Mouse (Mus musculus) adipocyte (in vitro differentiated cells): Measurements from ENCODE around the gene Eef1akmt2.

ENCODE experiments used
- DNase-seq: peaks from one replicate; pipeline ENCODE4 v3.0.0-alpha.2; 2016; ENCODE audit warnings: low spot score

Gene Eef1akmt2

DNA sequence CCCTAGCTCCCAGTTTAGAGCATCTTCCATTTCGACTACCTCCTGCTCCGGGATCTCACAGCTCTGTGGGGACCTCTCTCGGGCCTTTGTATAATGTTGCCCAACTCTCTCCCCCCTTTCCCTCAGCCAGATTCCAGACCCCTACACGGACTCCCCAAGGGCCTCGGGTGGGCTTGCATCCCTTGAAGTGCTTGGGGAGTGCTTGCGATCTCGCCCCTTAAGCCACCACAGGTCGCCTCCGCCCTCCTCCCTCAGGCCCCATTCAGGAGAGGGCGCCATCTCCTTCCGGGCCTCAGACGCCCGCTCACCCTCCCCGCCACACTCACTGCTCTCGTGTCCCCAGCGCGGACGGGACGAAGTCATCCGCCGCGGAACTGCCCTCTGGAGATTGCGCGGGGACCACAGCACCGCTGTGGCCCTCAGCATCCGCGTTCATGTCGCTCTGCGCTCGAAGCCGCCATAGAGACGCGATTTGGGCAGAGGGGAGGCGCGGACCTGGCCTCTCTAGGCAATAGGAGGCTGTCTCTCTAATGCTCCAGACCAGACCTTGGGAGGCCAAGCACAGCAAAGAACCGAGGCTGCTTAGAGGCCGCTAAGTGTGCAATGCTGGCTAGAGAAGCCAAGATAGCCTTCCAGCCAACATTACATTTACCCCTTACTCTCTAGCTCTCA lies at the start of gene Eef1akmt2:
Gene Eef1akmt2, minus strand, starts transcription at position 501 of the 672 bp plus-strand sequence.
- DNase-seq: peak; percentile 78

DNA sequence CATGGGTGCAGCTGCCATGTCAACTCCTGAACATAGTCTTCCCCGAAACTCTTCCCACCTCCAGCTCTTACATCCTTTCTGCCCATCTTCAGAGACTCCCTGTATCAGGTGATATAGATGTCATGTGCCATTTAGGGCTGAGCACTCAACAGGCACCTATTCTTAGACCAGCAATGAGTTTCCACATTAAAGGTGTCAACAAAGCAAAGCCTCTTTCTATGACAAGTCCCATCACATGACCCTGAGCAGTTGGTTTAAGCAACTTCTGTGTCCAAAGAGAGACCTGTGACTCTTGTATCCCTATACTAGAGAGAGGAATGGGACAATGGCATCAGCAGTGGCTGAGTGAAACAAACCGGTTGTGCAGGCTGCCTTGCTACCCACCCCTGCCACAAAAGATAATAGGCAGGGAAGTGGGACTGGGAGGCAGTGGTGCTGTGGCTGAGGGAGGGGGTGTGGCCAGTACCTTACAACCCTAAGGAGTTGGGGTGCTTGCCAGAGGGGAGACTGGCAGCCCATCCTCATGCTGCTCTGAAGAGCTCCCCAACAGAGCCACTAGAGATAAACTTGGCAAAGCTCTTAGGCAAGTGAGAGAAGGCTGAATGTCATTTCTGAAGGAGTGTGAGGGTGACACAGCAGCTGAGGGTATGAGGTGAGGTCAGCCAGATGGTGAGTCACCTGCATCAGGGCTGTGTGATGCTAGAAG lies 48.5 kb upstream of the Eef1akmt2 start:
- DNase-seq: no peak

DNA sequence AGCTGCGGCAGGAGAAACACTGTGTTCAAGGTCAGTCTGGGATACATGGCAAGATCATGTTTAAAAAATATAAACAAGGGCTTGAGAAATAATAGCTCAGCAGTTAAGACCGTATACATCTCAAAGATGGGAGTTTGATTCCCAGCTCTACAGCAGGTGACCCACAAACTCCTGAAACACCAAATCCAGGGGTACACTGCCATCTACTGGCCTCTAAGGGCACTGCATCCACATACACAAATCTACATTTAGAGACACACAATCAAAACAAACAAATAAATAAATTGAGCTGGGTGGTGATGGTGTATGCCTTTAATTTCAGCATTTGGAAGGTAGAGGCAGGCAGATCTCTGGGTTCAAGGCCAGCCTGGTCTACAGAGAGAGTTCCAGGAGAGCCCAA lies 45.8 kb upstream of the Eef1akmt2 start:
- no peak for DNase-seq

DNA sequence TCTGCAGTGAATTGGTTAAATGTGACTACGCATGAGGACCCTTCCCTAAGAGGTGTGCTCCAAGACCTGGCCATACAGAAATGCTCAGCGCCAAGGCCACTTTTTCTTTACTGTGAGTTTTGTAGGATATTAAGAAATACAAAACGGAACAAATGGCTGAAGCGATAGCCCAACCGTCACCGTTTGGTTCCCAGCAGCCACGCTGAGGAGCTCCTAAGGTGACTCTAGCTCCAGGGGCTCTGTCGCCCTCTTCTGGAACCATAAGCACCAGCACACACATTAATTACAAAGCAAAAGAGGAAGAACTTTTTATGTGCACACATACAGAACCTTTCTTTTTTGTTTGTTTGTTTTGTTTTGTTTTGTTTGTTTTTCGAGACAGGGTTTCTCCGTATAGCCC lies 44.8 kb upstream of the Eef1akmt2 start:
- no peak for DNase-seq

DNA sequence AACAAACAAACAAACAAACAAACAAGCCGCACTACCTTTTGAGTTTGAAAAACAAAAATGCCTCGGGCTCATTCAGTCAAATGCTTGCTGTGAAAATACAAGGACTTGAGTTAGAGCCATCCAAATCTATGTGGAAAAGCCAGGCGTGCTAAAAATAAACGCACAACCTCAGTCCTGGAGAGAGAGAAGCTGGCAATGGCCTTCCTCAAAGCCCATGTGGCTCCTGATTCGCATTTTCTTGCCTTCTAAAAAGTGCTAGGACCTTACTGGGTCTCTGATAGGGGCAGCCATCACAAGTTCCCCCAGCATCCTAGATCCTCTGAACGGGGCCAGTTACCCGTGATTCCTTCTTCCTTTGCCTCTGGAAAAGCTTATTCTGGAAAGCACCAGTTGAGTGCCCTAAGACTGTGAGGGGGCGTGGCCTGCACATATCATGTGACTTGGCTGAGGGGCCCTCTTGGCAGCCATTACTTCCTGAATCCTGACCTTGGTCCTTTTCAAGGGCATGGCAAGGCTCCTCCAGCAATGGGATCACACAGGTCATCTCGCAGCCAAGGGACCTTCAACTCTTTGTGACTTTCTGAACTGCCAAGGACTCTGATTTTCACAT lies 43.8 kb upstream of the Eef1akmt2 start:
- no peak for DNase-seq

DNA sequence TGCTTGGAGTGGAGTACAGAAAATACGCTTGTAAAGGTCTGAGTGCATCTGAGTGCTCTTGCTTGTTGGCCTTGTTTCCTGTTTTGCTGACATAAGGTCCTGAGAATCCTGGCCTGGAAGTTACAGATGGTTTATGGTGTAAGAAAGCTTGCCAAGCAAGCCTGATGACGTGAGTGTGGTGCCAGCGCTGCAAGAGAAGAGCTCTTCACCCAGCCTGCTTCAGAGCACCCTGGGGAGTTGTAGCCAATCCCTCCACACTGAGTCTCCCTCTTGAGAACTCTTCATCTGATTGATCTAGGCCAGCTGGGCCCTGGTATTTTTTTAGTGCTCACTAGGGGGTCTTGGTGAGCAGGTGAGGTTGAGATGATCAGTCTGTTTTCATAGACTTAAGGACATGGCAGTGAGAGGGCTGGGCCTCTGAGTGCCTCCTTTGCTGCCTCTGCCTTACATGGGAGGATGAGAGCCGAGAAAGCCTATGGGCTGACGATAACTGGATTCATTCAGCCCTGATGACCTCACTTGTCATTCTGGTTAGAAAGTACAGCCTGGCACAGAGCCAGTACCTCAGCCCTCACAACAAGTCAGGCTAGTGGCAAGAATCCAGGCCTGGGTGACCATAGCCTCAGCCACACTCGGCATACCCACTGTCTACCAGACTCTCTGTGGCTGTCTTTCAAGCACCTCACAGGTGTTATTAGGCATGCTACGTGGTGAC lies 42.5 kb upstream of the Eef1akmt2 start:
- DNase-seq: peak; percentile 63

DNA sequence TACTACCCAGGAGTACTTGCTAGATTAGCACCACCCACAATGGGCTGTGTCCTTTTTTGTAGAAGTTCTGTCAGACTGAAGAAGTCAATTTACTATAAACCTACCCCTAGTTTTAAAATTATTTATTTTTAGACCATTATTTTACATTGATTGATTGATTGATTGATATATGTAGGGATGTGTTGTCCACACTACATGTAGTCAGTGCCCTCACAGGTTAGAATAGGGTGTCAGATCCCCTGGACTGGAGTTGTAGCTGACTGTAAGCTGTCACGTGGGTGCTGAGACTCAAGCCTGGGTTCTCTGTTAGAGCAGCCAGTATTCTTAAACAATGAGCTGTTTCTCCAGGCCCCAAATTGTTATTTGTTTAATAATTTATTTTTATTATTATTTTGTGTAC lies 40.9 kb upstream of the Eef1akmt2 start:
- no peak for DNase-seq

DNA sequence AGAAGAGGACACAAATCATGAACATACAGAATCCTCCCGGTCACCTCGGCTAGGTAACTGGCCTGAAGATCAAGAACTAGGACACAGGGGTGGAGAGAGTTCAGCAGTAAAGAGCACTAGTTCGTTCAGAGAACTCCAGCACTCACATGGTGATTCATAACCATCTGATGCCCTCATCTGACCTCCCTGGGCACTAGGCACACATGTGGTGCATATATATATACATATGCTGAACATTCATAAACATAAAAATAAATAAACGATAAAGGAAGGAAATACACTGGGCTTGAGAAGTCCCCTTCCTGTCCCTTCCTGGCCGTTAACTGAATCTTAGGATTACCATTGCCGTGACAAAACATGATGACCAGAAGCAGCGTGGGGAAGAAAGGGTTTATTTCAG lies 40.3 kb upstream of the Eef1akmt2 start:
- no peak for DNase-seq

DNA sequence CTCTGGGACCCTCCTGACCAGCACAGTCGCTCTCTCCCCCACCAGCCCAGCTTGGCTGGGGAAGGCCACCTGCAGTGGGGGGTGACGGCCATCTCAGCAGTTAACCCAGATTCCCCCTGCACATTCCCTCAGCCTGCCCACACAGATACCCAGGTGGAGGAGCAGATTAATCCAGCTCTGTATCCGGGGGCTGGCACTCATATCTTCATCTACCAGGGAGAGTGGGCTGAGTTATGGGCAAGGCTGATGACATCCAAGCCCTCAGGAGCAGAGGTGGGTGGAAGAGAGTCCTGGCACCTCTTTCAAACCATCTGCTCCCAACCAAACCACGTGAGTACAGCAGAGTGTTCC lies 39.8 kb upstream of the Eef1akmt2 start:
- no peak for DNase-seq

DNA sequence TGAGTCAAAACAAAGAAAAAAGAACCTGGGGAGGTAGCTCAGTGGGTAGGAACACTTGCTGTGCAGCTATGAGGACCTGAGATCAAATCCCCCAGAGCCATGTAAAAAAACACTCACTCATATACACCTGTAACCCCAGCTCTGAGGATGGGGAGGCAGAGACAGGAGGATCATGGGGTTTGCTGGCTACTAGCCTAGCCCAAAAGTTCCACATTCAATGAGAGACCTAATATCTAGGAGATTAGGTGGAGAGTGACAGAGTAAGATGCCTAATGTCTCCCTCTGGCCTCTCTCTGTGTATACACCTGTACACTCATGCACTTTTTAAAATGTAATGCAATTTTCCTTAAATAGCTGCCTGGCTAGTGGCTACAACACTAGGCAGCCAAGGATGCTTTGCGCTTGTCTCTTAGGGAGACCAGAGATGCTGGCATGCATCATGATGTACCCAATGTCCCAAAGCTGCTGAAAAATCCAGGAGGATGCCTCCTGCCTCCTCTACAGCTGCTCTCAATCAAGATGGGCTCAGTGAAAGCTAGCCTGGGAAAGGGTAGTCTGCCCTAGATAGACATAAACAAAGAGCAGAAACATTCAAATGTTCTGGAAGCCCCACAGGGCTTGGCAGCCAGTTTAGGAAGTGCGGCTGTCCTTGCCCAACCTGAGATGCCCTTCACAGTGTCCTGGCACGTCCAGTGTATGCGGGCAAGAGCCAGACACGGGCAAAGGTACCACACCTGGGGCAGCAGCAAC lies 39.3 kb upstream of the Eef1akmt2 start:
- DNase-seq: no peak

DNA sequence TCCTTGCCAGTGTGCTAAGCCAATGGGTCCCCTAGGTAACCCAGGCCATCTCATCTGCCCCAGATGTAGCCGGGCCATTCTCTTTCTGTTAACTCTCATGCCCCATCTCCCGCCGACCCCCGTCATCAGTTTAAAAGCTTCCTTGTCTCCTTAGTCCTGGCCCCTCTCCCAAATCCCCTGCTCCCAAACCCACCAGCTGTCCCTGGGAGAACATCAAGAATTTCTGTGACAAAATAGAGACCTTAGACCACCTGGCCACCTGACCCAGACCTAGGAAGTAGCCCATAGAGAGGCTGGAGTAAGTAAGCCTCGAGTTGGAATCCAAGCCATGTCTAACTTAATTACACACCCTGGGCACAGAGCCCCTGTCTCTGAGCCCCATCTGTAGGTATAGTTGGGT lies 37.7 kb upstream of the Eef1akmt2 start:
- DNase-seq: no peak

DNA sequence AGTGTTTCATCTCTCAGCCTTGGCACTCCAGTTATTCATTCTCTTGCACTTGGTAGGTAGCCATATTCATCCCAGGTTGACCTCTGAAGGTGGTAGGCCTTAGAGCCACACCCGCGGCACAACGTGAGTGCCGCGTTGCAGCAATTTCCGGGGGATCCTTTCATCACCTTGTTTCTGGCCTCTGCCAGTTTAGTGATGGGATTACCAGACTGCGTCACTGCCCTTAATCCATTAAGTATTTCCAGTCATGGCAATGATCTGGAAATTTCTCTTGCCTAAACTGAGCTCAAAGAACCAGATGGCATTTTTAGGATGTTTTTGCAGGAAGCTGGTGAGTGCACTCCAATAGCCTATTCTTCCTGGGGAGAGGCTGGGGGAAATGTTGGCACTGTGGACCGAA lies 37.2 kb upstream of the Eef1akmt2 start:
- no peak for DNase-seq

DNA sequence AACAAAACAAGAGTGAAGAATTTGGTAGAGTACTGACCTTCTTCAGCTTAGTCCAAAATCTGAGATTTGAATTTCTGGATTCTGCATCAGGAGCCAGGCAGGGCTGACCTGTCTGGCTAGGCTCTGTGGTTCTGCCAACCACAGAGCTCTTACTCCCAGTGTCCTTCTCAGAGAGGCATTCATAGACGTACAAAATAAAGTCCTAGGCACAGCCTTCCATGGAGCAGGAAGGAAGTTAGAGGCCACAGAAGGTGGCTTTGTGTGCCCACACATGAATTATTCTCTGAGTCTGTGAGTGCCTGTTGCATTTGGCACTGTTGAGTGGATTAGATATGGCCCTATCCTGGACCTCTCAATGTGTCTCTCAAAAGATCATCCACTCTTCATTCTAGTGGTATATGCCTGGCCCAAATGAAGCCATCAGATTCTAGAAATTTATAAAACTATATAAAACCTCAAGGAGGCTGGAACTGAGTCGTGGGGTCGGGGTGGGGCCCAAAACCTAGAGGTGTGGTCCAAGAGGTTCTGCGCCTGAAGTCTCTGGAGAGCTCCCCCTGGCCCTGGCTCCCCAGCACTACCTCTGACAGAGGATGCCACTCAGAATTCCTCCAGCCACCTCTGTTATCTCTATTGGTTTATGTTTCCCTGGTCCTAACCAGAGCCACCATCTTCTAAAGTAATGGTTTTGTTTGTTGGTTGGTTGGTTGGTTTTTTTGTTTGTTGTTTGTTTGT lies 36.2 kb upstream of the Eef1akmt2 start:
- no peak for DNase-seq

DNA sequence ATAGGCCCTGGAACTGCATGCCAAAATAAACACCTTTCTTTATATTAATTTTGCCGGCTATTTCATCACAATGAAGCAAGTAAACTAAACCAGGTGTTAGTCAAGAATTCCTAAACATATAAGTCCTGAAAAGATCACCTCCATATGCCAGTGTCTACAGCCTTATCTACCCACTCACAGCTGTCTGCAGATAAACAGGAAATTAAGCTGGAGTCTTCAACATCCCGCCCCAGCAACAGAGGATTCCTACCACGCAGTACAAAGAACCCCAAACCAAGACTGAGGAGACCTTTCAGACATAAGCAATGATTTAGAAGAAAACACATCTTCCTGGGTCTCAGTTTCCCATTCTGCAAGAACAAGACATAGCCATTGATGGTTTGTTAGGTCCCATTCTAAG lies 35.6 kb upstream of the Eef1akmt2 start:
- DNase-seq: no peak

DNA sequence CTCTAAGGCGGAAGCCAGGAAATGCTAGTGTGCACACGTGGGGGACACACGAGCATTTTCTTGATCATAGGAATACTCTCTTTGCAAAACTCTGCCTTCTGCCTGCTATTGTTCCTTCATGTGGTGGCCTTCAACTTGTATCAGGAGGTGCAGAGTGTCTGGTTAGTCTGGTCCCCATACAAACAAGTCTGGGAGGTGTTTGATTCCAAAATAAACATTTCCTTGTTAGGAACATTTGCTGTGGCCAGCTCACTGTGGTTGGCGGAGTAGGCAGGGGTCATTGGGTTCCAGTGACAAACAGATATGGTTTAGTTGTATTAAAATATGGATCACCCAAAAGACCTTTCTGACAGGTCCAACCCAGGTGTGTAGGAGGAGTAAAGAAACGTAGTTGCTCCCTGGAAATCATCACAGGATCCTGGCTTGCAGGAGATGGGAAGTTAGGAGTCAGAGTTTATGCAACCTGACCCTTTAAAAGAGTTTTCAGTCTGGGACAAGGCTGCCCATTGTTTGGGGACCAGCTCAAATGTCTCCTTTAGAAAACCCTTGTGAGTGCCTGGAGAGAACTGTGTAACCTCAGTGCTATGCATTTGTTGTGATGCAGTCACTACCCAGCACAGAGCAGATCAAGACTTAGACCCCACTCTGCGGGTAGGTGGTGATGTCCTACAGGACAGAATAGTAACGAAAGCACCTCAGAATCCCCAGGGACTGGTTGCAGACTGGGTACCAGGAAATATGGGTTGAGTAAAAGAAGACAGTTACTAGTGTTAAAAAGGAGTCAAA lies 34.7 kb upstream of the Eef1akmt2 start:
- peak; percentile 21 for DNase-seq

DNA sequence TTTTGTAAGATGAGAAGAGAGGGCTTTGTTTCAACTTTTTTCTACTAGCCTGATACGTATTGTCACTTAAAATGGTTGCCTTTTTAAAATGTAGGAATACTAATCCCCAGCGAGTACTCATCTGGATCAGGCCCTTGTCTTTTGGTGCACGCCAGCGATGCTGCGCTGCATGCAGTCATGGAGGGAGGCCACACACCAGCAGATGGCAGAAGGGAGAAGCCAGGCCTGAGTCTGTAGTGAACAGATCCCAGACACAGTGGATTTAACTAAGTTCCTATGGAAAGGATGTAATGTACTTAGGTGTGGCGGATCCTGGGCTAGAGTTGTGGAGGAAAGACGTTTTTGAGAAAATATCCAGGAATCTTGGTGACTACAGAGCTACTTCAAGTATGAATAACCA lies 31.6 kb upstream of the Eef1akmt2 start:
- DNase-seq: no peak

DNA sequence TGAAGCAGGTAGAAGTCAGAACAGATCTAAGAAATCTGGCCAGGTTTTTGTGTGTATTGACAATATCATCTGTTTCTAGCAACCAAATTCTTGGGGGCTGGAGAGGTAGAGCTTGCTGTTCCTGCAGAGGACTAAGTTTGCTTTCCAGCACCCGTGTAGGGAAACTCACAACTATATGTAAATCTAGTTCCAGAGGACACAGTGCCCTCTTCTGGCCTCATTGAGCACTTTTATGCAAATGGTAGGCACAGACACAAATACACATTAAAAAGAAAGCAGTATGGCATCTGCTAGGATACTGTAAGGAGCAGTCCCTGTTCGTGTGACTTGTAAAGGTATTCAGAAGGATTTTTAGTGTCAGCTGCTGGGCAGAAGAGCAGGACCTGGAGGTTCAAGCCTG lies 29.9 kb upstream of the Eef1akmt2 start:
- no peak for DNase-seq

DNA sequence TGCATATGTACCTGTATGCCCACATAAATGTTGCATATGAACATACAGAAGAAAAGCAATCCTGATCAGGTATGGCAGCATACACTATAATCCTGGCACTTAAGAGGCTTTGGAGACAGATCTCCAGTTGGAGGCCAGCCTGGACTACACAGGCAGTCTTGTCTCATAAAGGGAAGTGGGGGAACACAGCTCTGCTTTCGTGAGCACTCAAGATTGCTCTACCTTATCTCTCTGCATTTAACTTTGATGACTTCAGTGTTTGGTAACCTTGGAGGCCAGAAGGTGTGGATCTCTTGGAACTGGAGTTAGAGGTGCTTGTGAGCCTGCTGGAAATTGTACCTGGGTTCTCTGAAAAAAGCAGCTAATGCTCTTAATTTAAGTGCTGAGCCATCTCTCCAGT lies 27.8 kb upstream of the Eef1akmt2 start:
- DNase-seq: no peak

DNA sequence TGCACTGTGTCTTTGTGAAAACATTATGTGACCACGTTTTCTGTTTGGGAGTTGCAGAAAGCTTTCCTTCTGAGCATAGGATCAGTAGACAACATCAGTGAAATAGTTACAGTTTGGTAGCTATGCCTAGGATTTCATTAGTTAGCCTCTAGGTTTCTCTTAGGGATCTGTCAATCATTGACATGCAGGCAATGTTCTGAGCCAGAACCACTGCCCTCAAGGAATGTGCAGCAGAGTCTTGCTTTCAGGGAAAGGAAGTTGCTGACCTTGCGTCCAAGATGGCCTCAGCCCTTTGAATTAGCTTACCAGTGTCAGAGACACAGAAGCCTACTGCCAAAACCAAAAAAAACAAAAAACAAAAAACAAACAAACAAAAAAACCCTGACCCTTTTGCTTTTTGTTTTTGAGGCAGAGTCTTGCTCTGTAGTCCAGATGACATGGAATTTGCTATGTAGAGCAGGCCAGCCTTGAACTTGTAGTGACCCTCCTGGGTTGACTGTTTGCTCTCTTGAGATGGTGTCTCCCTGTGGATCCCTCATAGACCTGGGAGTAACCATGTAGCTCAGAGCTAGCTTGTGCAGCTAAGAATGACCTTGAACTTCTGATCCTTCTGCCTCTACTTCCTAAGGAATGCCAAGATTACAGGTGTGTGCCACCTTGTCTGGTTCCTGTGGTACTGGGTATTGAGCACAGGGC lies 23.1 kb upstream of the Eef1akmt2 start:
- no peak for DNase-seq

DNA sequence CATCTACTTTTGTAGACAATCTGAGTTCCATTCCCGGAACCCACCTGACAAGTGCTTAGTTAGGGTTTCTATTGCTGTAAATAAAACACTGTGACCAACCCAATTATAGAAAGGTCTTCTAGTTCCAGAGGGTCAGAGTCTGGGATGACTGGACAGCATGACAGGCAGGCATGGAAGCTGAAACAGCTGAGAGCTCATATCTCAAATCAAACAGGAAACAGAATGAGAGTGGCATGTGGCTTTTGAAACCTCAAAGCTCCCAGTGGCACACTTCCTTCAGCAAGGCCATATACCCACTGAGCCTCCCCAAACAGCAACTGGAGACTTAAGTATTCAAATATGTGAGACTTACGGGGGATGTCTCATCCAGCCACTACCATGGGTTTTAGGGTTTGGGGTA lies 20.6 kb upstream of the Eef1akmt2 start:
- no peak for DNase-seq
